Mouse (Mus musculus) telencephalon, adult 2 months (tissue): ENCODE measurements around the gene Tbc1d8.

Experiments used
- DNase-seq: peaks from one replicate; pipeline ENCODE4 v3.0.0-alpha.2; 2011; ENCODE audit warnings: low read depth, low spot score

Tbc1d8 gene

DNA sequence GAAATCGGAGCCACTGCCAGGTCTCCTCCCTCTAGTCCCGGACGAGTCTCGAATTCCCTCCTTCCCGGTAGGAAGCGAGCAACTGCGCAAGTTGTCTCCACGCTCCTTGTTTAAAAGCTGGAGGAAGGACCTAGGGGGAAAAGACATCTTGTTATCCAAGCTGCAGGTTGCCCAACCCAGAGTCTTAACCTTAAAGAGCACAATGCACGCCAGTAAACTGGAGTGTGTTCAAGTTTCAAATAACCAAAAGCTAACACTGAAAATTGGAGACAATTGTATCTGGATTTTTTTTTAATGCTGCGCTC is 293 bp upstream of the Tbc1d8 start:
- DNase-seq = no peak

DNA sequence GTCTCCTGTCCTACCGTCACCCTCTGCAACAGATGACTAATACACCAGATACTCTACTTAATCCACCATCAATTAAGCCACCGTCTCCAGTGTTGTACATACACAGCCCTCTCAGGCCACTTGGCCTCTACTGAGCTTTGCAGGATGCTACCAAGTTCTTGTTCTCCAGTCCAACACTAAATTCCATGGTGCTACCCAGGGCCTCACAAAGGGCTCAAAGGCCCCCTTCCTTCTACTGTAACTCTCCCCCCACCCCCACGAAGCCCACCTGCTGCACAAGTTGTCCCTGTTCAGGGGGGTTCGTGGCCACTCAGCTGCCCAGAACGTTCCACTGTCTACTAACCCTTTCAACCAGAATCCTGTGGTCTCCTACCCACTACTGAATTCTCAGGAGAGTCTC is 1.5 kb downstream of the Tbc1d8 start:
- no peak for DNase-seq

DNA sequence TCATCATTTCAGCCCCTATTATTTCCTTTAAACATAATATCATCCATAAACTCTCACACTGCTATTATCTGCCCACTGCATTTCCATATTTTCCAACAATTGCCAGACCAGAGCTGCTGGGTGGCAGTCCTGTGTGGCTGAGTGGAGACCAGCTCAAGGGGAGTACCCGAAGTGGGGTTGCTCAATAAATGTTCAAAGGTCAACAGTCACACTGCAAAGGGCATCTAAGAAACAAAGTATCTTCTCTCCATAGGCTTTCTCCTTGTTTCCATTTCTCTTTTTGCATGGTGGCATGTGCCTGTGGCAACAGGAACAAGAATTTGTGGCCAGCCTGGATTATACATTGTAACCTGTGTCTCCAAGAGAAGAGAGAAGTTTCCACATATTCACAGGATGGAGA is 2.2 kb downstream of the Tbc1d8 start:
- no peak for DNase-seq

DNA sequence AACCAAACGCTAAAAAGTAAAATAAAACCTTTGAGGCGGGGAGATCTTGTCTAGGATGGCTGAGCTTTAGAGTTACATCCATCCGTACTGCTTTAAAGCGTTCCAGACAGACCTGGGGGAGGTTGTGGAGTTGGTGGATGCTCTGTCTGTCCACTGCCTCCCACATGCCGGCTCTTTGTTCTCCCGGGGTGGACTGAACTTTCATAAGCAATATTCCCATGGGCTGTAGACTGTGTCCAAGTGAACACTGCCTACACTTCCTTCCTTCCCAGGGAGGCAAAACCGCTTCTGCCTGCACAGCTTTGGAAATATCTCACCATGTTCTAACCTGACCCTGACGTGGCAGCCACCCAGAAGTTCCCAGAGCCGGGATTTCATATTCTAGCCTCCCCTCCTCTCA is 4.0 kb downstream of the Tbc1d8 start:
- DNase-seq = no peak

DNA sequence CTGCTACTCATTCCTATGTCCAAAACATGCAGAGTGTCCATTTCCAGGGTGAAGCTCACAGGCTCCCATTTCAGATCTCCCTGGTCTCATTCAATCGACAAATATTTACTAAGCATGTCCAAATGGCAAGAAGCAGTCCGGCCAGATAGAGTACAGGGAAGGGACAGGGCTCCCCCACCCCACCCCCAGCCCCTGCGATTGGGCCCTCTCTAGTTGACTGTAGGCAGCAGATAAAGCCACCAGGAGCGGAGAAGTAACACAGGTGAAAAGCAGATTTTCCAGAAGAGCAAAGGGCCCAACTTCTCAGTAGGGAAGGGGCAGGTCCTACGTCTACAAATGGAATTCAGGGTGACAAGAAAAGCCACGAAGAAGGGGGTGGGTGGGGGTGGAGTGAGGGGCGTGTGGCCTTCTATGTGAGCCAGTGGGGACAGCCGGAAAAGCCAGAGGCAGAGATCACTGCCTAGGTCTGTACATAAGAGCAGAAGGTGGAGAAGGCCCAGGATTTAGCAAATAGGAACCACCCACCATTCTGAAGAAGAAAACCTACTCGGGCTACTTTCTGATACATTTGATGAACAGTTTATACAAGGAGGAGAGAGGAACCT is 7.2 kb downstream of the Tbc1d8 start:
- DNase-seq = no peak

DNA sequence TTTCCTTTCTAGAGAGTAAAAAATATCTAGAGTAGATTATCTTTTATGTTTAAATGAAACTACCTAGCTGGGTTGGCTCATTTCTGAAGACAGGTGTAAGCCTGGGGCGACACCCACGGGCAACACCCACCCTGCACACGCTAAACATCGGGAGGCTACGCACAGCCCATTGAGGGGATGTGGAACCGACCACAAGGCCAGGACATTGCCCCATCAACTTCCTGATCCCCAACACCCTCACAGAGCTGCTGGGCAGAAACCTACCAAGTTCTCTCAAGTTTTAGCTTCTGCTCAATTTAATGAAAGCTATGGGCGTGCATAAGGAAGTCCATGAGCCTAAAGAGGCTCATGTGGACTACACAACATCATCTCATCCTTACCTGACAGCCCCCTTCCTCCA is 9.6 kb downstream of the Tbc1d8 start:
- DNase-seq = no peak

DNA sequence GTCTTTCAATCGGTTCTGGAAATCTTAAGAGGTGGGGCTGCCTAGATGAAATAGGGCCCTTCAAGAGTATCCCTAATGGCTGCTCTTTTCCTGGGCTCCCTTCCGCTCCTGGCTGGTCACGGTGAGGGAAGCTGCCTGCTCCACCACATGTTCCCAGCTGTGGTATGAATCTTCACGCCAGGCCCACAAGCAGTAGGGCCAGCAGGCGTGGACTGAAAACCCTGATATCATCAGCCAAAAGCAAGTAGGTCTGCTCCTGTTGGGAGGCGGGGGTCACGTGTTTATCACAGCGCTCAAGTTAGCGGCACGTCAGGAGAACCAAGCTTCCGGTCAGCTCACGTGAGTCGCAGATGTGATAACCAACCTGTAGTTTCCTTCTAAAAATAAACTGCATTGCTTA is 12.0 kb downstream of the Tbc1d8 start:
- no peak for DNase-seq

DNA sequence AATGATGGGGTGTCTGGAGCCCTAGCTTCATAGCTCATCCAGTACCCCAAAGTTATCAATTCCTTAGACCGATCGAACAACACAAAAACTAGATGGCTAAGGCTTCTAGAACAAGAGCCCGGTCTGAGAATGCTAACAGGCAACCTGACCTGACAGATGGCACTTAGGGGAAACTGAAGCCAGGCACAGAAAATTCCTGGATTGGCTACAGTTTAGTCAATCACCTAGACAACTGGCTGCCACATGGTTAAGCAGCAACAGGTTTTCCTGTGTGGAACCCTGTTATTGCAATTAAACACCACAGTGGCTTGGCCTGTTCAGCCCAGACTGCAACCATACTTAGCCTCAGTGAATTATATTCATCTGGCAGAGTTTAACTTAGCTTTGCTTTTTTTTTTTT is 13.8 kb downstream of the Tbc1d8 start:
- DNase-seq = no peak

DNA sequence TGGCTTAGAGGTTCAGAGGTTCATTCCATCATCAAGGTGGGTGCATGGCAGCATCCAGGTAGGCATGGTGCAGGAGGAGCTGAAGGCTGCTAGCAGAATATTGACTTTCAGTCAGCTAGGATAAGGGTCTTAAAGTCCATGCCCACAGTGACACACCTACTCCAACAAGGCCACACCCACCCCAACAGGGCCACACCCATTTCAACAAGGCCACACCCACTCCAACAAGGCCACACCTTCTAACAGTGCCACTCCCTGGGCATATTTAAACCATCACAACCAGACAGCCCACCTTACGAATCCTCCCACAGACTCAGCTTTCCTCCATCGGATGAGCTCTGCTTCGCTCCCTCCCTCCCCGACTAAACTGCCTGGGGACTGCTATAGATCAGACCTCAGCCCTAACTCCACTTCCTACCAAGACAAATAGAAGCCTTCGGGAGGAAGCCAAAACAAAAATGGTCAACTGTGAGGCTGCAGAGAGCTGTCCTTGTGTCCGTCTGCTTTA is 15.6 kb downstream of the Tbc1d8 start:
- no peak for DNase-seq

DNA sequence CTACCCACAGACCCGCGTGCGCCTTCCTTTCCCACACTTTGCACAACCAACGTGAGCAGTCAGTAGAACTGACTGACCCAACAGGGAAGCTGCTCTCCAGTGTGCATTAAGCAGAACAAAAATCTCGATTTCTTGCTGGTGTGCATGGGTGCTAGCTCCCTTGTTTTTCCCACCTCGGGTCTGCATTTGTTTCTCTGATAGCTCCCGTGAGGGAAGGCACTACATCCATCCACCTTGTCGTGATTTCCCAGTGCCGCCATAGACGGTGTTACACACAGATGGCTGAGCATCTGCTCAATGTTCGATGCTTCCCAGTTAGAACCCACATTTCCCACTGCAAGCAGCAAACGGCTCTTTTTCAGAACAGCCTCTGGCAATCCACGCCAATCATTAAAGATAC is 16.5 kb downstream of the Tbc1d8 start:
- DNase-seq = no peak

DNA sequence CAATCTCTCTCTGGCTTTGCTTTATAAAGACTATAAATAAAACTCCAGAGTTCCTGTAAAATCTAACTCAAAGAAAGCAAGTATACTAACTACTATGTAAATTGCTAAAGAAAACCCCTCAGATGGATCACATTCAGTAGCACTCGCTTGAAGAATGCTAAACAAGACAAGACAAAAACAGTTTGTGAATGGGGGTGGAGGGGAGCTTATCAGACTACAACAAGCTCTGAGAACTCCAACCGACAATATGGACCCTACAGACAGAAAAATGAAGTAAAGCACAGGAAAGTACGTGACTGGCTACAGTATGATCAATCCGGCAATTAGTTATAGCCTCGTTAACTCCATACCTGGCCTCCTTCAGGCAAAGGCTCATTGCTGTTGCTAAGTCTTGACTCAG is 18.1 kb downstream of the Tbc1d8 start:
- no peak for DNase-seq

DNA sequence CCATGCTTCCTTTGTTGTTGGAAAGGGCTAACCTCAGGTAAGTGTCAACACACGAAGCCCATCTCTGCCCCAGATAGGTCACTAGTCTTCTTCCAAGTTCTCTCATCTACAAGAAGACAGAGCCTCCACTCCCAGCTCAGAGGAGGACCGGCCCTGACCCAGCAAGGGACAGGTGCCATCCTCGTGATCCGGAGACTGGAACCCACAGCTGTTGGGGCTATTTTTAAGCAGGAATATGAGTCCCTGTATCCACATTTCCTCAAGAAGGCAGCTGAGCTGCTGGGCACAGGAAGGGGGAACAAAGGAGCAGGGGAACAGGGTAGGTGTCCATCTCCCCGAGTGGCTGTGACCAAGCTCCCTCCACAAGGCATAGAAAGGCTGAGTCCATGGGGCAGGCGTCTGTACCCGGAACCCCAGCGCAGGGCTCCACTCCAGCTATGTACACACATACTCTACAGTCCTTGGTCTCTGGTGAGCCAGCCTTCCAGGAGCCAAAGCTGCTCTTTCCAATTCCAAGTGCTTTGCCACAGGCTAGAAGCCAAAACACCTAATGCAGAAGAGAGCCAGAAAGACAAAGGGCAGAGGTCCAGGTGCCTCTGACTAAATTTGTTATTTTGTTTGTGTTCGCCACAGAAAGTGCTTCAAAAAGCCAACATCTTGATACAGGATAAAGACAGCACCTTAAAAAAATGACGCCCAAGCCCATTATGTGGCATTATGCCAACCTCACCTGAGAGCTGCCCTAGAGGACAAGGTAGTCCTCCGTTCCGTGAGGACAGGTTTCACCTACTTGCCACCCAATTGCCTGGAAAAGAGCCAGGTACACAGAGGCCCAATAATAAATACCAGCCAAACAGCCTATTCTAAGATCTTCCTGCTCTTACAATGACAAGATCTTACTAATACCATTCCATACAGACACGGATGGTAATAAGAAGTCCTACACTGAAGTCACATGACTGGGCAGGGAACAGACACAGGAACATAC is 20.4 kb downstream of the Tbc1d8 start:
- DNase-seq = no peak

DNA sequence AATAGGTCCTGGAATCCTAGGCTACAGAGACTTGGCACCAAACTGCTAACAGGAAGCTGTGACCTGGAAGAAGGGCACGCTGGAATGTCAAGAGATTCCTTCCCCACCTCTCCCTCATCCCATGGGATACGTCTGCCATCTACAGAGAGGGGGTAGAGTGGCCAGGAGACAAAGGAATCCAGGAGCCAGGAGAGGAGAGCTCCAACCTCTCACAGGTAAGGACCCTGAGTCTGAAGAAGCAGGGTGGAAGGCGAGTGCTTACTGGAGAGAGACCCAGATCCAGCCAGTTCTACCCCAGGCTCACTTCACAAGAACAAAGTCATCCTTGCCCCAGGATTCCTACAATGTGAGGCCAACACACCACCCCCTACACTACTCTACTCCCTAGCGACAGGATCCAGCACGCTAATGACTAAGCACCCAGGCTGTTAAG is 22.1 kb downstream of the Tbc1d8 start:
- DNase-seq = no peak

DNA sequence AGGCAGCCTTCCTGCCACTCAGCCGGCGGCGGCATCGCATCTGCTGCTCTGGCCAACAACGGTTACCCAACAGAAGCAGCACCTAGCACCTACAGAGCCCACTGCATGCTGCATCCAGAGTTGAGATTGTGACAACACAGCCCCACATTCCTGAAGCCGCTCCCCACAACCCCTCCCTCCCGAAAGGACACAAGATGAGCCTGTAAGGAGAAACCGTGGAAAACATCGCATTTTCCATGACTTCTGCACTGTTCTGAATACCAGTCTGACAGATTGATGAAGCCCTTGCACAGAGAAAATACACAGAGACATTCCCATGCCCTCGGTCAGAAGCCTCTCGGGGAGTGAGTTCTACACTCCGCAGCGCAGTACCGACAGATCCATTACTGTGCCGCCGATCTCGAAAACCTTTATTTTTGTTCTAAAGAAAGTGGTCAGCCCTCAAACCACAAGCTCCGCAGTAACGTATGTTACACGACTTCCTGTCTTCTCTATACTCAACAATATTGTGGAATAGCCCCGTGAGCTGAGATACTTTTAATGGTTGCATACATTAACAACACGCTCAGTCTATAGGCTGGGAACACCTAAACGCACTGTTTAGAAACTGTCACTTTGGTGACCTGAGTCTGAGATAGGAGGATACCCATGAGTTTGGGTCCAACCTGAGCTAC is 23.1 kb downstream of the Tbc1d8 start:
- DNase-seq = no peak

DNA sequence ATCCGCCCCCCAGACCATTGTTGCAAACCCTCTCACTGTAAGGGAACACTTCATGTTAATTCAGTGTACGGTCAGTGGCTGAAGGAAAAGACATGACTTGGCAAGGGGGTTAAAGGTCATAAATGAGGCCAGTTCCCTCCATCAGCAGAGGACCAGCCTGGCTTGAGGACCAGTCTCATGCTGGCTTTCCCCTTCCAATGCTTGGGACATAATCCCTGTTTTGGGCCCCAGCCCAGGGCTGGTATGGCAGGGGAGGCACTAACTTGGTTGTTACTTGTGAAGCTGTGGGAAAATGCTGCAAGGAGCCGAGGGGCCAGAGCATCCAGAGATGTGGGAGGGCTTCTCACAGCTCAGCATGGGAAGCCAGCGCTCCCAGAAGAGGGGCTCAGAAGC is 23.8 kb downstream of the Tbc1d8 start:
- DNase-seq = no peak

DNA sequence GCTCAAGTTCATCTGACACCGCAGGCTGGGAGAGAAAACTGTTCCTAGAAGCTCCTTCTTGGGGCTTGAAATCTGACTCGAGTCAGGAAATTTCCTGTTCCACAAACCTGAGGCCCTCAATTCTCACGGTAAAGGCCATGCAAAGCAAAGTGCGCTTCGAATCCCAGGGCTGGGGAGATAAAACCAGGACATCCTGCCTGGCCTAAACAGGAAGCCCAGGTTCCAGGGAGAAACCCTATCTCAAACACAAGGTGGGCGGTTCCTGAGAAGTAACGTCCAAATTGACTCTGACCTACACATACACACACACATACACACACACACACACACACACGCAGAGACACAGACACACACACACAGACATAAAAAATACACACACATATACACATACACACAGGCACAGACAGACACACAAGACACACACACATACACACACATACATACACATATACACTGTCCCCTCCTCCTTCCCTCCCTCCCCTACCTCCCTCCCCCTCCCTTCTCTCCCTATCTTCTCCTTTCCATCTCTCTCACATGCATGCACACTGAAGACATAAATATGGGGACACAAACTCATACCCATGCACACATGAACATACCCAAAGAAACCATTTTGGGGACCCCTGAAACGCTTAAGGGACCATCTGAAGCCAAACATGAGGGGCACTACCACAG is 24.3 kb downstream of the Tbc1d8 start:
- no peak for DNase-seq

DNA sequence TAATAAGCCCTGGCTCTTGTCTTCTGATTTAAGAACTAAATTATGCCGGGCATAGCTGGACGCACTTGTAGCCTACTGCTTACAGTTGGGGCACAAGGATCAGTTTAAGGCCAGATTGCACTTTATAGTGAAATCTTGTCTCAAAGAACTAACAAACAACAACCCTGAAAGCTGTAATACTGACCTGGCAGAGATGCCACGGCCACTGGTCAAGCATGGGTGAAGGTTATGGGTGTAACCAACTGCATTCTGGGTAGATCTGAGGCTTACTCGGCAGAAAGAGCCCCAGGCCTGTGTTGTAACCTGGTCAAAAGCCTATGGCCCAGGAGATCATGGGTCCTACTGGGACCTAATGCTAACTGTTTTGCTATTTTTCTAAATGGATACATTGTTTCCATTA is 26.4 kb downstream of the Tbc1d8 start:
- DNase-seq = no peak

DNA sequence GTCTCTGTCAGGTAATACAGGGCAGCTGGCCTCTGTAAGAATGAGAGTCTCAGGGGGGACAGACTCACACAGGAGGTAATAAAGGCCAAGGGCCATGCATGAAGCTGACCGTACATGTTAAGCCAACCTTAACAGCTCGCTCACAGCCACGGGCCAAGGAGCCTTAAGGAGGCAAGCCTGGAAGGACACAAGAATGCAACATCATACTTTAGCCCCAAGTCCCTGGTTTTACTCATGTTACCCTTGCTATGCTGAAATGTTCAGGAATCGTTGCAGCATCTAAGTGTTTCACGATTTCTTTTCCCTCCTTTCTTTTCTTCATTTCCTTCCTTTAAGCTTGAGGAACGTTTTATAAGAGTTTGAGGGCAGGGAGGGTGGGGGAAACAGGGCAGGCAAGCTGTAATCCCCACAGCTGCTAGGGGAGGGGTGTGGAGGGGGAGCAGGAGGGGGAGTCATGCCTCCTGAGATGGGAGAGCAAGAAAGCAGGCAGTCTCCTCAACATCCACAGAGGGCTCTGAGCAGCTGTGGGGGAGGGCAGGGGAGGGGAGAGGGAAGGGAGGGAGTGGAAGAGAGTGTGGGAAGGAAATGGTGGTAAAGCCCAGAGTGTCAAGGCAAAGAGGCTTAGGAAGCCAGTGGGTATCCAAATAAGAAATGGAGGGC is 28.4 kb downstream of the Tbc1d8 start:
- DNase-seq = no peak

DNA sequence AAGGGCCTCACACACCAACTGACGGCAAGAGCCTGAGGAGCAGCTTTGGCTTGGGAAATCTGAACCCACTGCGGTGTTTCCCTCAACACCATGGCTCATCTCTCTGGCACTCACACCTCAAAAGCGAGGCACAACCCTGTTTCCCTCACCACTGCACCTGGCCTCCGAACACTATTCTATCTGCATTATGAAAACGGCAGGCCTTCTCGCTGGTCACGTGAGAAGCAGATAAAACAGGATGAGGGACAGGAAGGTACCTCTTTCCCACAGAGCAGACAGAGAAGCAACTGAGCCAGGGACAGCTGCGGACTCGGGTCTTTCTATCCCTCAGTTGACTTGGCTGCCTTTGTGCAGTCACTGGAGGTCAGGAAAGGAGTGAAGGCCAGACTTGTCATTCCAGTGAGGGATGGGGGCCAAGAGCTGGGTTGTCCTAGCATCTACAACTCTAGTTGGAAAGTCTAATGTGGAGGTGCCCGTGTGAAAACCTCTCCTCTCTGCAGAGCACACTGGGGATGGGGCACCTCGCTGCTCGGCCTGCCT is 29.2 kb downstream of the Tbc1d8 start:
- no peak for DNase-seq

DNA sequence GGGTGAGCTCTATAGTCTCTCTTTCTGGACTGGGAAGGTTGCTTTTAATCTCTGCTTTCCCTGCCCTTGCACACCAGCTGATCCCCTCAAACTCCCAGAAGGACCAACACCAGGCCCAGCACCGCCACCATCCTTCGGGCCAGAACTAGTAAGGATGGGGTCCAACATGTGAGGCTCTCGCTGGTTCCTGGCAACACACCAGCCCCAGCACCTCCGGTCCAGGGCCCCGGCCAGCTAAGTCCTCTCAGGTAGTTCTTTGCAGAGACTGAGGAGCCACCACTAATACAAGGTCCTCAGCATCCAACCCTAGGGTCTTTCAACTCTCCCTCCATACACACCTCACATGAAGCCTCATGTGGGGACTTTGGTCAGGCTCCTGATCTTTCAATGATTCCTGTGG is 29.7 kb downstream of the Tbc1d8 start:
- no peak for DNase-seq

DNA sequence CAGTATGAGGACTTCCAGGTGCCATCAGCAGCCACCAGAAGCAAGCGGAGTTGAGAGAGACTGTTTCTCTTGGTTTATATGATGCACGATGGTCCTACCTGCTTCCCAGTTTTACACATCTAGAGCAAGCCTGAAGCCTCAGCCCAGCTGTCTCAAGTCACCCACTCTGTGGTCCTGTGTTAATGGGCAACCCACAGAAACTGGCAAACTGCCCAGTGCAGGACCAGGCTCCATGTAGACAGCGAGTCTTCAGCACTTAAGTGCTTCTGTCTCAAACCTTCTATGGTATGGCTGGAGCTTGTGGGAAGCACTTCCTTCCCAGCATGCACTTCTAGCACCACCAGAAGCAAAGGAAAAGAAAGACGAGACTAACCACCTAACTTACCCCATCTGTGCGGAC is 30.3 kb downstream of the Tbc1d8 start:
- no peak for DNase-seq
